Mouse (Mus musculus) kidney, postnatal 14 days (tissue): ENCODE measurements around the gene Olfr183.
"Not testable (repeated sequence)": the region's sequence is repeated elsewhere in the genome, so short reads cannot be mapped to it uniquely, and the experiment has no call there.

Experiments
- DNase-seq: peaks from one replicate; pipeline ENCODE4 v3.0.0; 2022; ENCODE audit warnings: mixed read lengths

Olfr183 gene

DNA sequence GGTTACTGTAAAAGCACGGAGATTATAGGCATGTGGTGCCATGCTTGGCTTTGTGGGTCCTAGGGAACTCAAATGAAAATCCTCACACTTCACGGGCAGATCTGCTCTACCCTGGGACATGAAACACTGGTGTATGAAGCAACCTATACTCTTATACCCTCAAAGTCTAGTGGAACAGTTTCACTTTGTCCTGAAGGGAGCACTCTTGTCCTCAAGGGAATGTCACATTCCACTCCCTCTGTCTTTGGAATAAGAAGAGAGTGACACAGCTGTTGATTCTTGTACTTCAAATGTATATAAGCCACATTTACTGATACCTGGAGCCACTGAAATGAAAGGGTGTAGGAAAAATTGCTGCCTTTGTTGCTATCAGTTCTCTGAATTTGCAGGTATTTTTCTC is at the start of gene Olfr183:
Gene Olfr183, plus strand, starts transcription at position 301 of the 400 bp plus-strand sequence.
- no peak for DNase-seq

DNA sequence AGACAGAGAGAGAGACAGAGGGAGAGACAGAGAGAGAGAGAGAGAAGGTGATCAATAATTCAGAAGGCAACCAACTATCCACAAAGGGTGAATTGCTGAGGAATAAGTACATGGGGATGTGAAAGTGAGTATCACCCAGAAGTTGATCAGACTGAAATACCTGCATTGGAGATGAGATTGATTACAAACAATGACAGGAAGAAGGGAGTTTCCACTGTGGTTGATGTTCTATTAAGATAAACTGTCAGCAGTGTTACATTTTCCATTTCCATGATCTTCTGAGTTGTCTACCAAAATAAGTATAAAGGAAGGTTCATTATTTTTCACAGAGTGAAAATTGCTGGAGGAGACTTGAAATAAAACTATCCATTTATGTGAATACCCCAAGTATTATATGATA is 12.0 kb downstream of the Olfr183 start:
- DNase-seq: no peak

DNA sequence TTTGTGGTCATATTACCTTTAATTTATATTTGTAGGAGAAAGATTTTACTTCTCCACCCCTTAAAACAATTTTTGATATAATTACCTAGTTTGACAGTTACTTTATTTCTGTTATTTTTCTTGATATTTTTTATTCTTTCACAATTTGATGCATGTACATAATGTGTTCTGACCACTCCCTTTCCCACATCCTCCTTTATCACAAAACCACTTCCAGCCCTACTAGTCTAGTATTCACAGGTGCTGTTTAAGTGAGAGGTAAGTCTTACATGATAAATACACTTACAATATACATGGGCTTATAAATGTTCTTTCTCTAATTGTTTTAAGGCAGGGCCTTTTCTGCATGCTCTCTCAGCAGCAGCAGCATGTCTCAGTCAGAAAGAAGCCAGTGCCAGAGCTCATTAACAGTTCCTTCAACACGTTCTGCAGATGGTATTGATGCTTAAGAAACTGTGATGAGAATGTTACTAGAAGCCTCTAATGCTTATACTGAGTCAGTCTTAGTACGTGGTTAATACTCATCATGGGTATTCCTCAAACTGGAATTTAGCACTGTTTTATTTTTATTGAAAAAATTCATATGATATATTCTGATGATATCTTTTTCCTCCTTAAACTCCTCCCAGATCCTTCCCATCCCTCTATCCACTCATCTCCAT is 18.3 kb downstream of the Olfr183 start:
- no peak for DNase-seq

DNA sequence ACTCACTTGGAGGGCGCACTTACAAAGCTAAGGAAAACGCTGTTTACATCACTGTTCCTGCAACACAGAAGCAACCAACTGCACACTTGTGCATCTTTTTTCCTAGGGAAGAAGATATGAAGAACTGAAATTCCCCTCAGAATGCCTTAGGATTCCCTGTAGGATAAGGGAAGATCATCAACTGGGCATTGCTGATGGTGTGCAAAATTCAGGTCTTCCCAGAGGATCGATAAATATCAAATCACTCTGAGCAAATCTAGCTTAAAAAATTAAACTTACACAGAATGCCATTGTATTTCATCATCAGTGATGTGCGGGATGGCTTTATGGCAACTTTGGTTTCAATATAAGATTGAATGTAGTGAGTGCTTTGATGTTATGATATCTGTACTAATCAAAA is 35.0 kb downstream of the Olfr183 start, which contains the start of gene Olfr186:
Gene Olfr186, minus strand, starts transcription at position 101 of the 400 bp plus-strand sequence.
- no peak for DNase-seq

DNA sequence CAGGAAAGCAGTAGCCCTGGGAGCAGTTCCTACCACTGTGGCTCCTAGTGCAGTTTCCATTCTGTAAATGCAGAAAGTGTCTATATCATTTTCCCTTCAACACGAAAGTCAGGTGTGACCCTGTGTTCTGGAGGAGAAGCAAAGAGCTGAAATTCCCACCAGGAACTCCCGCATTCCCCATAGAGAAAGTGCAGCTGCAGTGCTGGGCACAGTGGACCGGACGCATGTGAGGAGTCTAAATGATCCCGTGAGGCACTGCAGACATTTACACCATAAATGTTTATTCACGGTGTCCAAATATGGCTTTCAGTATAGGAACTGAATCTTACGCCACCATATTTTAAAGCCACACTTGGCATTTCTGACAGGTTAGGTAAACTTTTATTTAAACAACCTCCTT is 44.6 kb downstream of the Olfr183 start, which contains the start of gene Olfr187:
Gene Olfr187, minus strand, starts transcription at position 58 of the 400 bp plus-strand sequence.
- no peak for DNase-seq

- DNase-seq: no peak
Observed at GRCm38 (mm10) chr16:59045835-59046234, 50.7 kb downstream of the Olfr183 start.

DNA sequence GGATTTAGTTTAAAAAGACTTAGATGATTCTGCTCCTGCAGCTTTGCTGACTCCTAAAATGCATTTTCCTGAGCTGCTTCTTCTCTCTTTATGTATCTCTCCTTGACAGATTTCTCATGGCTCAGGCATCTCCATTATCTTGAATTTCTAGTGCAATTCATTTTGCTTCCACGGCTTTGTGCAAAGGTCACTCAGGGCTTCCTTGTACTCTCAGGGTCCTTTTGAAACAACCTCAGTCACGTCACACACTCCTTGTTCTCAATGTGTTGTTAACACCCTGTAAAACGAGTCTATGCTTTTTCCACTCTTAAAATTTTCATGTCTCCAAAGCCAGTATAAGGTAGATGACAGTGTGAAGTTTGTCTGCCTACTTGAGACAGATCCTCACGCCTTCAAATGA is 52.4 kb downstream of the Olfr183 start:
- DNase-seq: no peak

DNA sequence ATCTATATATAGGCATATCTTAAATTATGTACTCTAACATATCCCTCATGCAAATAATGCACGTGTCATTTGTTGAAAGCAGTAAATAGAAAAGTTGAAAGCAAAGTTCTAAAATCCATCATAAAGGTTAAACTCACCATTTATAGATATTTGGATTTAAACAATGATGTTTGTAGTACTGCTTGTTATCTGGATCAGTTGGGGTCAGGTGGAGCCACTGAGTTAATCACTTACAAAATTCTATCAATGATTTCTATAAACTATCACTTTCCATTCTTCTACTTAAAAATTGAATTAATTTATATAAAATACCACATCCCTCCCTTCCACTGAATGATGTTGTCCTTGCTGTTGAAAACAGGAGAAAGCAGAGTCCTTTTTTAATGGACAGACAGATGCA is 53.7 kb downstream of the Olfr183 start:
- DNase-seq: no peak

- DNase-seq: not testable (repeated sequence)
Observed at GRCm38 (mm10) chr16:59049286-59049685, 54.1 kb downstream of the Olfr183 start.
